Mouse (Mus musculus): ENCODE measurements around the gene Cnppd1.

- TF ChIP-seq CTCF (IDR thresholded peaks at IDR 0.05; ENCODE audit: low read depth, low read length) (no peak), POLR2A (IDR thresholded peaks at IDR 0.05; ENCODE audit: borderline replicate concordance, low read depth, low read length) (peak; percentile 79; the same call in 1 of the 2 replicates)
Observed at GRCm38 (mm10) chr1:75191622-75192402, 49.3 kb upstream of the Cnppd1 start, which contains the start of the genes Ankzf1 and Atg9a.

All from bone marrow macrophage, adult 2 months (primary cell).